Mouse (Mus musculus) cerebellum, adult 11-12 months (tissue): ENCODE data around the gene Olfr202.
"Not testable (repeated sequence)": the region's sequence is repeated elsewhere in the genome, so short reads cannot be mapped to it uniquely, and the experiment has no call there.

Source experiments
- DNase-seq: peaks from one replicate; pipeline ENCODE4 v3.0.0; 2022

Olfr202 gene

DNA sequence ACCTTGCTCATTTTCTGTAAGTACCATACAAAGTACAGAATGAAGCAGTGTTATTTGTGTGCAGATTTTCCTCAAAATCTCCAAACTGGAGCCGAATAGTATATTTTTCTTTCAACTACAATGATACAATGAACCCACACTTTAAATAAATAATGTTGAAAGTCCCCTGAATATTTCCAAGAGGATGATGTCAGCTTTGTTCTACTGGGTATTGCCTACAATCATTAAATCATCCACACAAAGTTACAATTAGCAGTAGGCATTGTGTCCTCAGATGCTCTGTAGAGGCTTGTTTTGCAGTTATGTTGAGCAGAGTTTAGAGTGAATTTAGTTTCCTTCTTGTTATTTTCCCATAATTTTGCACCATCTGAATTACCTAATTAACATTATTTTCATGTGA, at the start of gene Olfr202:
Gene Olfr202, minus strand, starts transcription at position 101 of the 400 bp plus-strand sequence.
- DNase-seq = no peak

- DNase-seq = no peak
Observed at GRCm38 (mm10) chr16:59331038-59331437, 44.4 kb upstream of the Olfr202 start, which contains the start of gene Olfr205. Olfr205 (minus strand) TSS chr16:59331138.

- DNase-seq = not testable (repeated sequence)
Observed at GRCm38 (mm10) chr16:59323262-59323661, 36.7 kb upstream of the Olfr202 start.

DNA sequence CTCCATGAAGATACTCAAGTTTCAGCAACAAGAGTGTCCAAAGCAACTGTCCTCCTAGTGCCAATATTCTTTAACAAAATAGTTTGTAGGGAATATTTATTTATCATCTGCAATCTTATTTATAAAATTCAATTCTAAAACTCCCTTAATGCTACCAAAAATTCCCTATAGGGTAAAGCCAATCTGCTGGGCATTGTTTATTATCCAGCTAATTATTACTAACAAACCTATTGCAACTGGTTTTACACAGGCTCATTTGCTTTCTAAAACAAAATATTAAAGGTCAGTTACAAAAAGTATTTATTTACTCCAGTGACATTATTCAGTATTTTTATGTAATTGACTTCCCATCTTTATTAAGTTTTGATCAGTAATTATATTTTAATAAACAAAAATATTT, 31.6 kb upstream of the Olfr202 start, which contains the start of gene Olfr204:
Gene Olfr204, minus strand, starts transcription at position 101 of the 400 bp plus-strand sequence.
- no peak for DNase-seq

GRCm38 (mm10) chr16:59298581-59298980, 12.0 kb upstream of the Olfr202 start, which contains the start of gene Olfr203:
Olfr203 (plus strand) TSS chr16:59298881.
- DNase-seq = no peak

DNA sequence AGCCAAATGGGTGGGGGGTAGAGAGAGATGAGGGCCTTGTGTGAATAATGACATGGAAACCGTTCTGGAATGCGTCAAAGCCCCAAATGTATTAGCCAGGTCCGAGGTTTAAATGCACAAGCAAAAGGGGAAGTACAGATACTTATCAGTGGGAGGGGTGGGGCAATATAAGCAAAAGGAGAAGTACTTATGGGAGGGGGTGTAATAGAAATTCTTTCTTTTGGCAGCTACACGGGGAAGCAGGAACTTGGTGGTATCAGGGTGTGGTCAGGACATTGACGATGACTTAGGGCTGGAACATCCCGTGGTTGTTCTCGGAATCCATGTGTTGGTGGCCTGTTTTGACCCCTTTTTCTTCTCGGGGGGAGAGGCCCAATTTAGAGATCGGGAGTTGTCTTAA, 983 bp upstream of the Olfr202 start:
- DNase-seq = not testable (repeated sequence)

GRCm38 (mm10) chr16:59283476-59283875, 3.1 kb downstream of the Olfr202 start:
- no peak for DNase-seq

DNA sequence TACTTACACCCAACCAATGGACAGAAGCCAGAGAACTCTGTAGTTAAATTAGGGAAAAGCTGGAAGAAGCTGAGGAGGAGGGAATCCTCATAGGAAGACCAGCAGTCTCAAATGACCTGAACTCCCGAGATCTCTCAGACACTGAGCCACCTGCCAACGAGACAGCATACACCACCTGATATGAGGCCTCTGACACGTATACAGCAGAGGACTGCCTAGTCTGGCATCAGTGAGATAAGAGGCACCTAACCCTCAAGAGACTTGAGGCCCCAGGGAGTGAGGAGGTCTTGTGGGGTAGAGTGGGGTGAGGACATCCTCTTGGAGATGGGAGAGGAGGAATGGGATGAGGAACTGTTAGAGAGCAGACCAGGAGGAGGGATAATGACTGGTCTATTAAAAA, 6.1 kb downstream of the Olfr202 start:
- no peak for DNase-seq

GRCm38 (mm10) chr16:59272532-59272931, 14.1 kb downstream of the Olfr202 start, which contains the start of gene Olfr201:
Olfr201 (minus strand) TSS chr16:59272632.
- not testable (repeated sequence) for DNase-seq

DNA sequence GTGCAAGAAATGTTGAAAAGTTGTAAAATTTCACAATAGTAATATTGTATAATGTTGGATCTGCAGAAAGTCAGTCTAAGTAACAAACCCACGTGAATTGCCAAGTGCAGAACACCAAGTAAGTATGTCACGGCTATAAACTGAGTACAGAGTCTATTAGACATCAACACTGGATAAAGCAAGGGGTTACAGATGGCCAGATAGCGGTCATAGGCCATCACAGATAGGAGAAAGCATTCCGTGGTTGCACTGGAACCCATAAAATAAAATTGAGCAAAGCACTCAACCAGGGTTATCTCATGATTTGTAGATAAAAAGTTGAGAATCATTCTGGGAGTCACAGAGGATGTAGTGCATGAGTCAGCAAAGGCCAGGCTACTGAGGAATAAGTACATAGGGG, 17.5 kb downstream of the Olfr202 start:
- DNase-seq = not testable (repeated sequence)

- no peak for DNase-seq
Observed at GRCm38 (mm10) chr16:59249684-59250083, 36.9 kb downstream of the Olfr202 start.
